Mouse (Mus musculus) left cerebral cortex, postnatal 14 days (tissue): ENCODE data around the gene Mrc2. TPM values are rescaled to one million over a fixed set of nuclear protein-coding genes. Genes with fewer than 3 reads are reported as not detected.

ENCODE experiments used
- DNase-seq, 2 experiments: peaks; one replicate each; pipeline ENCODE4 v3.0.0; 2021 to 2022; ENCODE audit warnings: low spot score in 2 of 2, mixed read lengths in 1 of 2
- intact Hi-C: fragments of 180-260 bp; cut with DNase I; formaldehyde crosslinking; loops from one replicate; pipeline ENCODE4 v1.15.1; 2025
- total RNA-seq, 2 experiments: library from RNA; stranded (reverse); gene quantifications; 2 replicates each; pipeline ENCODE4 v1.2.3; 2021

Gene Mrc2
- total RNA-seq, 2 experiments from 2014 or later, result 8.9 to 10.1 TPM

GRCm38 (mm10) chr11:105293901-105294494, 1.6 kb downstream of the Mrc2 start:
- intact Hi-C loops, result no loop called here
- DNase-seq, result no peak

GRCm38 (mm10) chr11:105296084-105296483, 3.6 kb downstream of the Mrc2 start:
- intact Hi-C loops, result no loop called here

GRCm38 (mm10) chr11:105310197-105310596, 17.8 kb downstream of the Mrc2 start:
- intact Hi-C loops, result no loop called here
- DNase-seq, result no peak

More at GRCm38 (mm10) chr11:105296084-105296483, 3.6 kb downstream of the Mrc2 start:
- no peak for DNase-seq

GRCm38 (mm10) chr11:105311291-105311975, 19.0 kb downstream of the Mrc2 start:
- DNase-seq, result peak; percentile 20 to 23
- intact Hi-C loops, result no loop called here

GRCm38 (mm10) chr11:105312311-105312942, 20.0 kb downstream of the Mrc2 start:
- intact Hi-C loops, result no loop called here
- DNase-seq, result peak; percentile 30 to 59

- peak; percentile 15 to 24 for DNase-seq
Measured at GRCm38 (mm10) chr11:105312972-105313632, 20.7 kb downstream of the Mrc2 start.

GRCm38 (mm10) chr11:105313633-105314014, 21.2 kb downstream of the Mrc2 start:
- intact Hi-C loops, result no loop called here
- DNase-seq, result peak in 1 of 2 experiments; percentile 34

More at GRCm38 (mm10) chr11:105312972-105313632, 20.7 kb downstream of the Mrc2 start:
- intact Hi-C loops, result no loop called here

GRCm38 (mm10) chr11:105315296-105315695, 22.9 kb downstream of the Mrc2 start:
- DNase-seq, result no peak
- intact Hi-C loops, result no loop called here

- no peak for DNase-seq
- intact Hi-C loops, result no loop called here
Measured at GRCm38 (mm10) chr11:105316121-105316520, 23.7 kb downstream of the Mrc2 start.

GRCm38 (mm10) chr11:105317769-105318168, 25.3 kb downstream of the Mrc2 start:
- peak in 1 of 2 experiments; percentile 34 for DNase-seq
- intact Hi-C loops, result no loop called here

- intact Hi-C loops, result no loop called here
- no peak for DNase-seq
Measured at GRCm38 (mm10) chr11:105321090-105321489, 28.6 kb downstream of the Mrc2 start.

GRCm38 (mm10) chr11:105323530-105323929, 31.1 kb downstream of the Mrc2 start:
- no peak for DNase-seq
- intact Hi-C loops, result no loop called here

- intact Hi-C loops, result no loop called here
- DNase-seq, result no peak
Measured at GRCm38 (mm10) chr11:105327101-105327500, 34.7 kb downstream of the Mrc2 start.

- intact Hi-C loops, result loop anchor here (10.0 kb wide), 1 partner anchor 685 kb away; no protein-coding TSS in a partner anchor
- no peak for DNase-seq
Measured at GRCm38 (mm10) chr11:105329962-105330361, 37.5 kb downstream of the Mrc2 start.

GRCm38 (mm10) chr11:105331129-105331528, 38.7 kb downstream of the Mrc2 start:
- DNase-seq, result no peak
- intact Hi-C loops, result loop anchor here (10.0 kb wide), 1 partner anchor 684 kb away; no protein-coding TSS in a partner anchor

- DNase-seq, result no peak
- intact Hi-C loops, result loop anchor here (10.0 kb wide), 1 partner anchor 683 kb away; no protein-coding TSS in a partner anchor
Measured at GRCm38 (mm10) chr11:105331732-105332131, 39.3 kb downstream of the Mrc2 start.

- DNase-seq, result peak; percentile 73 to 75
- intact Hi-C loops, result loop anchor here (10.0 kb wide), 1 partner anchor 682 kb away; no protein-coding TSS in a partner anchor
Measured at GRCm38 (mm10) chr11:105332468-105332867, 40.0 kb downstream of the Mrc2 start.

GRCm38 (mm10) chr11:105333867-105334670, 41.6 kb downstream of the Mrc2 start:
- no peak for DNase-seq
- intact Hi-C loops, result loop anchor here (10.0 kb wide), 1 partner anchor 681 kb away; no protein-coding TSS in a partner anchor
